Mouse (Mus musculus): ENCODE data around the gene AA792892.
"Not testable (repeated sequence)": the region's sequence is repeated elsewhere in the genome, so short reads cannot be mapped to it uniquely, and the experiment has no call there.

Gene AA792892

DNA sequence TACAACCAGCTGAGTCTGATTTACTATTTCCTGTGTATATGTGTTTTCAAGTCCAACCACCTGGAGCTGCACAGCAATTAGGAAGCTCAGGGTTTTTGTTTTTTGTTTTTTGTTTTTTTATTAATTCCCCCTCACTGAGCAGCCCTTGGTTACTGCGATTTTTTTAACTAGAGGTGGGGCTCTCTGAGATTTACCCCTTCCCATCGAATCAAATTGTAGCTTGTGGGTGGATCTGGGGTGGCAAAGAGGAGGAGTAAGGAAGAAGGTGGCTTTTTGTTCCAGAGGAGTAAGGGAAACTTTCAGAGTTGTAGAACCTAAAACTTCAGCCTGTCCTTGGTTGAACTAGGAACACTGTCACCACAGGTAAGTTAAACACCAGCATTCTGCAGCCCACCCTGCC is at the start of gene AA792892:
Gene AA792892 (plus strand): TSS at position 301 of the 400 bp plus-strand sequence.
- not testable (repeated sequence) for DNase-seq

DNA sequence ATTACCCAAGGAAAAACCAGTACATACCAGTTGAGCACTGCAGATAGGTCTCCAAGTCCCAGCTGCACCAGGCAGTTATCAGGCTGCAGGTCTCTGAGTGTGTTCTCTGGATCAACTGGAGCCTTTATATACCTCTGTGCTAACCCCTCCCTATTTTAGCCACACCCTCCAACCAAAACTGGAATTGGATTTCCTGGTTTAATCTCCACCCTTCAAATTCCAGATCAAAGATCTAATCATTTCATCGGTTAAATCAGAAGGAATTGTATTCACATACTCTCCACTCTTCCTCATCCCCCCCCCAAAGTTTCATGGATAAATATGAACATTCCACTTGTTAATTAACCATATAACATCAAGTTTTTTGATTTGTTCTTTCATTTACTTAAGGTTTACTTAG is 32.9 kb upstream of the AA792892 start, which contains the start of gene A430089I19Rik:
Gene A430089I19Rik (minus strand): TSS at position 101 of the 400 bp plus-strand sequence.
- not testable (repeated sequence) for DNase-seq

DNA sequence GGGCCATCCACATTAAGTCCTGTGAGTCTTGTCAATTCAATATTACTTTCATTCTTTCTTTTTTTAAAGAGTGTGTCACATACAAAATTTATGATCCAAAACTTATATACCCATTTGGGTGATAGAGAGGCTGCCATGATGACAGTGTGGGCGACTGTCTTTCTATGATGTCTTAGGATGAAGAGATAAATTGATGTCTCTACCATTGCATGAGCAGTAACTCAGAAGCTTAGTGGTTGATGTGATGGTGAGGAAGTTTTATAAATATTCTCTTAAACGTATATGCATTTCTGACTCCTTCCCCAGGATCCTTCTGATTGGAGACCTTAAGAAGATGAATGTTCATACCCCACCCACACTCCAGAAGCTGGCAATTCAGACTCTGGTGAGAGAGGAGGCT is 25.4 kb upstream of the AA792892 start, which contains the start of gene Gm6502:
Gene Gm6502 (plus strand): TSS at position 301 of the 400 bp plus-strand sequence.
- not testable (repeated sequence) for DNase-seq
